Mouse (Mus musculus): ENCODE results near the gene Hmcn1. TPM values are rescaled to one million over a fixed set of nuclear protein-coding genes. Genes with fewer than 3 reads are reported as not detected.
A peak's percentile ranks its signal among the peaks of the same experiment; 100 is the strongest.

The Hmcn1 gene
- polyA plus RNA-seq, 2 experiments = 35.3 to 80.4 TPM

DNA sequence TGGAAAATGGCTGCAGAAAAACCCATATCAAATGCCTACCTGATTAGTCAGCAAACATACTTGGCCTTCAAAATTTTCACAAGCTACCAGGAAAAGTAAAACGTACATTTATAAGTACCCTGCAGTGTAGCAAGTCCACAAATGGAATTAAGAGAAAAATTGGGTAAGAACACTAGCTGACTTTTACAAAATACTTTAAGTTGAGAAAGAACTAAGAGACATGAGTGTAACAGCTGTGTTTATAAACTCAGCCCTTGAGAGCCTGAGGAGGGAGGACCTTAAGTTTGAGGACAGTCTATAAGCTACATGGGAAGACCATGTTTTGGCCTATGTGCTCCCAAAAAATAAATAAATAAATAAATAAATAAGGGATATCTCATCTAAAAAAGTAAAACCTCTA lies 107.0 kb downstream of the Hmcn1 start:
- H3K4me2 ChIP-seq (replicated peaks; ENCODE audit: low read depth, low read length, severe bottlenecking) = no peak overlapping the region
- 50% methylated on average over 1 of the region's 1 CpGs for WGBS
- no peak for DNase-seq (ENCODE audit: low spot score)
- H3K36me3 ChIP-seq (ENCODE audit: control insufficient read depth, insufficient read depth, low read length) = no peaks in the 10 kb centered on the region
- H3K4me3 ChIP-seq (replicated peaks; ENCODE audit: low read length) = no peak overlapping the region
- no peak for TF ChIP-seq POLR2A (IDR thresholded peaks at IDR 0.05; ENCODE audit: borderline replicate concordance, extremely low read depth, insufficient read depth, insufficient read length)
- no peak overlapping the region for H3K9ac ChIP-seq (ENCODE audit: low read depth, low read length, severe bottlenecking)
- no peak for ATAC-seq (ENCODE audit: low FRiP score, low read depth)
- no peaks in the 10 kb centered on the region for H3K4me1 ChIP-seq (ENCODE audit: control insufficient read depth, insufficient read depth, low read length)
- H3K27ac ChIP-seq (replicated peaks; ENCODE audit: low read depth, low read length) = no peak overlapping the region
- H3K27me3 ChIP-seq (ENCODE audit: control insufficient read depth, insufficient read depth, low read length) = no peaks in the 10 kb centered on the region
- H3K9me3 ChIP-seq (ENCODE audit: control insufficient read depth, low read length) = no peaks in the 10 kb centered on the region

- peak; percentile 7 for DNase-seq (ENCODE audit: low spot score)
- H3K4me2 ChIP-seq (replicated peaks; ENCODE audit: low read depth, low read length, severe bottlenecking) = no peak overlapping the region
- no peaks in the 10 kb centered on the region for H3K27me3 ChIP-seq (ENCODE audit: control insufficient read depth, insufficient read depth, low read length)
These were observed 114.8 kb downstream of the Hmcn1 start for GRCm38 (mm10) chr1:150878421-150878820.

DNA sequence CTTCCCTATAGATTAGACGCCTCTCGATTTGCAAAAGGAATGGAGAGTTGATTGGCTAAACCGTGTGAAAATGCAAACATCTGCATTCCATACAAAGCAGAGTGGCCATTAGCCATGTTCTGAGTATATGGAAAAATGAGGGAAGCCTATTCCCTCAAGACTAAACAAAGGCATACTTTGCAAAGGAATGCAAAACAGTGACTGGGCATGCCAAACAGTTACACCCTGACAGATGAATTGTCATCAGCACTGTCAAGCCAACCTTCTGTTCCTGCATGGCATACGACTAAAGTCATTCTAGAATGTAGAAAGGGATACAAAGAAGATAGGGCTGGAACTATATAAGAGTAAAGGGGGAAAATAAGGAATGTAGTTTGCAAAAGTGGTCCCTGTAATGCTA lies 115.3 kb downstream of the Hmcn1 start:
- no peak overlapping the region for H3K4me3 ChIP-seq (replicated peaks; ENCODE audit: low read length)
- WGBS = 57% methylated on average over 4 of the region's 4 CpGs
- ATAC-seq (ENCODE audit: low FRiP score, low read depth) = no peak

More at GRCm38 (mm10) chr1:150878421-150878820, 114.8 kb downstream of the Hmcn1 start:
- 57% methylated on average over 7 of the region's 7 CpGs for WGBS
- Histone ChIP-seq H3K36me3 (ENCODE audit: control insufficient read depth, insufficient read depth, low read length) (no peaks in the 10 kb centered on the region), H3K4me3 (replicated peaks; ENCODE audit: low read length) (no peak overlapping the region), H3K9me3 (ENCODE audit: control insufficient read depth, low read length) (no peaks in the 10 kb centered on the region), H3K4me1 (ENCODE audit: control insufficient read depth, insufficient read depth, low read length) (no peaks in the 10 kb centered on the region), H3K9ac (ENCODE audit: low read depth, low read length, severe bottlenecking) (no peak overlapping the region), H3K27ac (replicated peaks; ENCODE audit: low read depth, low read length) (no peak overlapping the region)
- no peak for TF ChIP-seq POLR2A (IDR thresholded peaks at IDR 0.05; ENCODE audit: borderline replicate concordance, extremely low read depth, insufficient read depth, insufficient read length)
- no peak for ATAC-seq (ENCODE audit: low FRiP score, low read depth)

GRCm38 (mm10) chr1:150874025-150874424 lies 119.2 kb downstream of the Hmcn1 start:
- no peak overlapping the region for H3K27ac ChIP-seq (replicated peaks; ENCODE audit: low read depth, low read length)
- no peaks in the 10 kb centered on the region for H3K9me3 ChIP-seq (ENCODE audit: control insufficient read depth, low read length)
- H3K9ac ChIP-seq (ENCODE audit: low read depth, low read length, severe bottlenecking) = no peak overlapping the region
- ATAC-seq (ENCODE audit: low FRiP score, low read depth) = no peak
- H3K4me3 ChIP-seq (replicated peaks; ENCODE audit: low read length) = no peak overlapping the region
- H3K4me1 ChIP-seq (ENCODE audit: control insufficient read depth, insufficient read depth, low read length) = 0 out of 2 replicates have a peak, but pooled peaks cover 3% of the 10 kb centered on the region
- H3K27me3 ChIP-seq (ENCODE audit: control insufficient read depth, insufficient read depth, low read length) = no peaks in the 10 kb centered on the region
- H3K4me2 ChIP-seq (replicated peaks; ENCODE audit: low read depth, low read length, severe bottlenecking) = no peak overlapping the region
- 90% methylated on average over 5 of the region's 5 CpGs for WGBS
- DNase-seq (ENCODE audit: low spot score) = no peak
- H3K36me3 ChIP-seq (ENCODE audit: control insufficient read depth, insufficient read depth, low read length) = no peaks in the 10 kb centered on the region
- TF ChIP-seq POLR2A (IDR thresholded peaks at IDR 0.05; ENCODE audit: borderline replicate concordance, extremely low read depth, insufficient read depth, insufficient read length) = no peak

More for the DNA sequence above, 115.3 kb downstream of the Hmcn1 start:
- TF ChIP-seq POLR2A (IDR thresholded peaks at IDR 0.05; ENCODE audit: borderline replicate concordance, extremely low read depth, insufficient read depth, insufficient read length) = no peak
- peak; percentile 22 for DNase-seq (ENCODE audit: low spot score)
- no peaks in the 10 kb centered on the region for H3K9me3 ChIP-seq (ENCODE audit: control insufficient read depth, low read length)
- H3K27me3 ChIP-seq (ENCODE audit: control insufficient read depth, insufficient read depth, low read length) = no peaks in the 10 kb centered on the region
- no peaks in the 10 kb centered on the region for H3K4me1 ChIP-seq (ENCODE audit: control insufficient read depth, insufficient read depth, low read length)
- H3K9ac ChIP-seq (ENCODE audit: low read depth, low read length, severe bottlenecking) = no peak overlapping the region
- H3K27ac ChIP-seq (replicated peaks; ENCODE audit: low read depth, low read length) = no peak overlapping the region
- H3K4me2 ChIP-seq (replicated peaks; ENCODE audit: low read depth, low read length, severe bottlenecking) = no peak overlapping the region
- no peaks in the 10 kb centered on the region for H3K36me3 ChIP-seq (ENCODE audit: control insufficient read depth, insufficient read depth, low read length)

DNA sequence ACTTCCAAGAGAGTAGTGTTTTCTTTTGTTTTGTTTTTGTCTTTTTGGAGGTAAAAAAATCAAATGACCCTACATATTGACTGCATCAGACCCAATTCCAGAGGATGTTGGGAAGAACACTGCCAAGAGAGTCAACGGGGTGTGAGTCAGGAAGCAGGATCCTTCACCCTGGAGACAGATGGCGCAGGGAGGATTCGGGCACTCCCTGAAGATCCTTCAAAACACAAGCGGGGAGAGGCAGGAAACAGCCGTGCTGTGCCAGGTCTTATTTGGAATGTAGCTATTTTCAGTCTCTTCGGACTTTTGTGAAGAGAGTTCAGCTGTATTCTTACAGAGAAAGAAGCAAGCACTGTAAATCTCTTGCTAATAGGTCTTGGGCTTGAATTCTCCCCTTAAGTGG lies 120.0 kb downstream of the Hmcn1 start:
- no peak for DNase-seq (ENCODE audit: low spot score)
- WGBS = 62% methylated on average over 6 of the region's 6 CpGs
- Histone ChIP-seq H3K27ac (replicated peaks; ENCODE audit: low read depth, low read length) (no peak overlapping the region), H3K9me3 (ENCODE audit: control insufficient read depth, low read length) (no peaks in the 10 kb centered on the region), H3K4me2 (replicated peaks; ENCODE audit: low read depth, low read length, severe bottlenecking) (no peak overlapping the region), H3K9ac (ENCODE audit: low read depth, low read length, severe bottlenecking) (no peak overlapping the region), H3K36me3 (ENCODE audit: control insufficient read depth, insufficient read depth, low read length) (0 out of 2 replicates have a peak, but pooled peaks cover 2% of the 10 kb centered on the region), H3K4me1 (ENCODE audit: control insufficient read depth, insufficient read depth, low read length) (0 out of 2 replicates have a peak, but pooled peaks cover 3% of the 10 kb centered on the region), H3K4me3 (replicated peaks; ENCODE audit: low read length) (no peak overlapping the region), H3K27me3 (ENCODE audit: control insufficient read depth, insufficient read depth, low read length) (no peaks in the 10 kb centered on the region)
- no peak for ATAC-seq (ENCODE audit: low FRiP score, low read depth)
- no peak for TF ChIP-seq POLR2A (IDR thresholded peaks at IDR 0.05; ENCODE audit: borderline replicate concordance, extremely low read depth, insufficient read depth, insufficient read length)

DNA sequence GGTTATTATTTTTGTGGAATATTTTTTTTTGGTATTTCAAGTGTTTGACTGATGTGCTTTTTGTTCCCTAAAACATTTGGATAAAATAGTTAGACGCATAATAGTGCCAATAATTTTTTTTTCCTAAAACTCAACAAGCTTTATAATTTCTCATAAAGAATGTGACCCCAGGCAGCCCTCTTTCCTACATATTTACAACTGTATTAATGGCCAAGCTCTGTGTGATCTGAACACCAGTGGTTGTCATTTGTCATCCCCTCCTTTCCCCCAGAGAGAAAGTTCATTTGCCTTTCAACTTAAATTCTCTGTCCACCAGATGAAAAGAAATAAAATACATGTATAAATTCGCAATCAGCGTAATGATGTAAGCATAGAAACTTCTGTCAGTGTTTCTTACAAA lies 121.1 kb downstream of the Hmcn1 start:
- H3K9me3 ChIP-seq (ENCODE audit: control insufficient read depth, low read length) = no peaks in the 10 kb centered on the region
- no peak for ATAC-seq (ENCODE audit: low FRiP score, low read depth)
- 0 out of 2 replicates have a peak, but pooled peaks cover 3% of the 10 kb centered on the region for H3K36me3 ChIP-seq (ENCODE audit: control insufficient read depth, insufficient read depth, low read length)
- no peak overlapping the region for H3K9ac ChIP-seq (ENCODE audit: low read depth, low read length, severe bottlenecking)
- no peak for TF ChIP-seq POLR2A (IDR thresholded peaks at IDR 0.05; ENCODE audit: borderline replicate concordance, extremely low read depth, insufficient read depth, insufficient read length)
- no peak overlapping the region for H3K27ac ChIP-seq (replicated peaks; ENCODE audit: low read depth, low read length)
- WGBS = 69% methylated on average over 3 of the region's 3 CpGs
- no peak overlapping the region for H3K4me3 ChIP-seq (replicated peaks; ENCODE audit: low read length)
- H3K27me3 ChIP-seq (ENCODE audit: control insufficient read depth, insufficient read depth, low read length) = no peaks in the 10 kb centered on the region
- H3K4me1 ChIP-seq (ENCODE audit: control insufficient read depth, insufficient read depth, low read length) = 0 out of 2 replicates have a peak, but pooled peaks cover 4% of the 10 kb centered on the region
- no peak for DNase-seq (ENCODE audit: low spot score)
- H3K4me2 ChIP-seq (replicated peaks; ENCODE audit: low read depth, low read length, severe bottlenecking) = no peak overlapping the region
